Mouse (Mus musculus) myocyte (in vitro differentiated cells): Measurements from ENCODE around the gene Dnajb4. TPM values are rescaled to one million over a fixed set of nuclear protein-coding genes. Genes with fewer than 3 reads are reported as not detected.

Source experiments
- H3K27me3 ChIP-seq: one replicate; pipeline ENCODE4 v1.6.1; 2011; ENCODE audit not compliant: control insufficient read depth, insufficient read depth, insufficient read length
- H3K36me3 ChIP-seq: one replicate; pipeline ENCODE4 v1.6.1; 2011; ENCODE audit not compliant: control insufficient read depth, insufficient read depth
- H3K4me2 ChIP-seq: one replicate; pipeline ENCODE4 v1.6.1; 2011; ENCODE audit warnings: low read depth, control low read depth
- H3K4me3 ChIP-seq: one replicate; pipeline ENCODE4 v1.5.1; 2011; ENCODE audit warnings: mild to moderate bottlenecking, control low read depth, moderate library complexity
- H3K79me2 ChIP-seq: one replicate; pipeline ENCODE4 v1.6.1; 2011; ENCODE audit not compliant: control insufficient read depth, insufficient read depth
- H3ac ChIP-seq: one replicate; pipeline ENCODE4 v1.6.1; 2011; ENCODE audit not compliant: control insufficient read depth, insufficient read length
- CEBPB ChIP-seq: IDR thresholded peaks from 2 replicates; pipeline ENCODE4 v1.6.1; 2011; ENCODE audit warnings: mild to moderate bottlenecking, moderate library complexity; ENCODE audit not compliant: poor library complexity, insufficient read depth, severe bottlenecking
- E2F4 ChIP-seq: IDR thresholded peaks from one replicate; pipeline ENCODE4 v1.6.1; 2011; ENCODE audit warnings: mild to moderate bottlenecking, control low read depth, moderate library complexity; ENCODE audit not compliant: insufficient read depth
- MAX ChIP-seq: IDR thresholded peaks from one replicate; pipeline ENCODE4 v1.6.1; 2011; ENCODE audit warnings: low read depth, mild to moderate bottlenecking, control low read depth
- MYOD1 ChIP-seq, 3 experiments: IDR thresholded peaks; one replicate each; pipeline ENCODE4 v1.6.1; 2011; ENCODE audit warnings: control low read depth in 2 of 3, low read depth in 2 of 3, mild to moderate bottlenecking in 2 of 3, moderate library complexity in 1 of 3; ENCODE audit not compliant: insufficient read length in 2 of 3, control insufficient read depth in 1 of 3
- MYOG ChIP-seq, 3 experiments: IDR thresholded peaks; one replicate each; pipeline ENCODE4 v1.6.1; 2011; ENCODE audit warnings: control low read depth in 2 of 3, low read depth in 2 of 3, mild to moderate bottlenecking in 2 of 3; ENCODE audit not compliant: insufficient read length in 2 of 3, control insufficient read depth in 1 of 3, insufficient read depth in 1 of 3
- POLR2A ChIP-seq: IDR thresholded peaks from one replicate; pipeline ENCODE4 v1.6.1; 2011; ENCODE audit warnings: low read depth, mild to moderate bottlenecking, control low read depth, moderate library complexity; ENCODE audit not compliant: insufficient read length
- POLR2AphosphoS2 ChIP-seq: IDR thresholded peaks from one replicate; pipeline ENCODE4 v1.6.1; 2011; ENCODE audit warnings: low read depth, control low read depth; ENCODE audit not compliant: insufficient read length
- REST ChIP-seq: IDR thresholded peaks from one replicate; pipeline ENCODE4 v1.6.1; 2011; ENCODE audit warnings: mild to moderate bottlenecking, control low read depth, moderate library complexity; ENCODE audit not compliant: insufficient read depth, insufficient read length
- SRF ChIP-seq: IDR thresholded peaks from one replicate; pipeline ENCODE4 v1.6.1; 2011; ENCODE audit warnings: low read depth; ENCODE audit not compliant: control insufficient read depth, insufficient read length
- TCF12 ChIP-seq: IDR thresholded peaks from one replicate; pipeline ENCODE4 v1.6.1; 2011; ENCODE audit warnings: mild to moderate bottlenecking, control low read depth; ENCODE audit not compliant: poor library complexity, insufficient read depth, severe bottlenecking
- TCF3 ChIP-seq: IDR thresholded peaks from one replicate; pipeline ENCODE4 v1.6.1; 2011; ENCODE audit warnings: low read depth, control low read depth; ENCODE audit not compliant: insufficient read length
- USF1 ChIP-seq: IDR thresholded peaks from one replicate; pipeline ENCODE4 v1.6.1; 2011; ENCODE audit warnings: low read depth, mild to moderate bottlenecking, control low read depth, moderate library complexity
- polyA plus RNA-seq: library from polyadenylated mRNA; unstranded; fragments of >200 nt; fragmentation: generic; extraction: Trizol; gene quantifications from one replicate; pipeline ENCODE4 v1.2.1, GENCODE M21; 2012; ENCODE audit warnings: missing spikeins

Gene Dnajb4
- polyA plus RNA-seq, 1 experiment: 8.1 TPM

DNA sequence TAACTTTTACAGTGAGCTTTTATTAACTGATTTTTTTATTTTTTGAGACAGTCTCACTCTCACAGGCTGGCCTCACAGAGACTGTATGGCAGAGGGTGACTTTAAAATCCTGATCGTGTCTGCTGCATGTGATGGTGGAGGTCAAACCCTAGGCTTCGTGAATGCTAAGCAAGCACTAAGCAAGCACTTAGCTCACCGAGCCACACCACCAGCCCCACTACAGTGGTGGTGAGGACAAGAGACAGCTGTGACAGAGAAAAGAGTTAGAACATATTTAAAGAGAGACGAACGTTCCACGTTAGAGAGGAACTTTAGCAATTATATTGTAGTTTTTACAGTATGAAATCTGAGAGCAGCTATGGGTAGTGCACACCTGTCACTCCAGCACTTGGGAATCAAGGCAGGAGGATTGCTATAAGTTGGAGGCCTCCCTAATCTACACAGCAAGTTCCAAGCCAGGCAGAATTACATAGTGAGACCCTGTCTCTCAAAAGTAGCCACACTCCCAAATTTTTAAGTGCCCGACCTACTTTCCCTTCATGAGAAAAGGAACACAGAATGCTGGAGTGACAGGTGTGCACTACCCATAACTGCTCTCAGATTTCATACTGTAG is 37.7 kb downstream of the Dnajb4 start:
- Histone ChIP-seq H3K36me3 (no peaks in the 10 kb centered on the region), H3ac (no peak overlapping the region), H3K79me2 (no peaks in the 10 kb centered on the region), H3K4me2 (no peak overlapping the region), H3K4me3 (no peak overlapping the region), H3K27me3 (no peaks in the 10 kb centered on the region)
- TF ChIP-seq POLR2AphosphoS2: no peak
- TF ChIP-seq CEBPB: no peak
- TF ChIP-seq MYOD1 (IDR thresholded peaks at IDR 0.05; ENCODE audit: control insufficient read depth in 1 of 3, insufficient read length in 2 of 3, low read depth in 2 of 3): no peak
- no peak for TF ChIP-seq SRF
- TF ChIP-seq USF1: no peak
- TF ChIP-seq MYOG (IDR thresholded peaks at IDR 0.05; ENCODE audit: control insufficient read depth in 1 of 3, insufficient read depth in 1 of 3, insufficient read length in 2 of 3, low read depth in 2 of 3): no peak
- no peak for TF ChIP-seq TCF3
- no peak for TF ChIP-seq MAX
- no peak for TF ChIP-seq POLR2A

DNA sequence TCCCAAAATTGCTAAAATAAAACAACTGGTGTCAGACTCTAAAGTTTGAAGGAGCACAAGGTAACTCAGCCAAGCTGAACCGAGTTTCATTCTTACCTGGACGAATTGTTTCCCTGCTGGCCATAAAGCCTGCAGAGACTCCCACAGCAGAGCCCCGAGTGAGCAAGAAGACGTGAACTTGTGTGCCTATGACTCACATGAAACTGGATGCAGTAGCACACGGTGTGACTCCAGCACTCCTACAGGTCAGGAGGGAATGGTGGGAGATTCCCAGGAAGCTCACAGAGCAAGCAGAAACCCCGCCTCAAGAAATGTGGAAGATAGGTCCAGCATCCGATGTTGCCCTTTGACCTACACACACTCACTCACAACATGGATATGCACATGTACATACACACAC is 38.2 kb downstream of the Dnajb4 start:
- Histone ChIP-seq H3K36me3 (no peaks in the 10 kb centered on the region), H3K4me2 (no peak overlapping the region), H3K4me3 (no peak overlapping the region), H3K27me3 (no peaks in the 10 kb centered on the region), H3ac (no peak overlapping the region), H3K79me2 (no peaks in the 10 kb centered on the region)
- TF ChIP-seq E2F4 (no peak), TCF3 (no peak), POLR2A (no peak), MYOD1 (IDR thresholded peaks at IDR 0.05; ENCODE audit: control insufficient read depth in 1 of 3, insufficient read length in 2 of 3, low read depth in 2 of 3) (no peak), USF1 (no peak), SRF (no peak), TCF12 (no peak), MYOG (IDR thresholded peaks at IDR 0.05; ENCODE audit: control insufficient read depth in 1 of 3, insufficient read depth in 1 of 3, insufficient read length in 2 of 3, low read depth in 2 of 3) (no peak), POLR2AphosphoS2 (no peak), REST (no peak), CEBPB (no peak), MAX (no peak)

GRCm38 (mm10) chr3:152171236-152171635 is 38.9 kb downstream of the Dnajb4 start:
- Histone ChIP-seq H3K36me3 (no peaks in the 10 kb centered on the region), H3K79me2 (no peaks in the 10 kb centered on the region), H3K4me2 (peak overlapping the region; percentile 14), H3K27me3 (no peaks in the 10 kb centered on the region), H3ac (no peak overlapping the region), H3K4me3 (no peak overlapping the region)
- TF ChIP-seq USF1: no peak
- no peak for TF ChIP-seq SRF
- no peak for TF ChIP-seq POLR2A
- TF ChIP-seq TCF12: no peak
- TF ChIP-seq E2F4: no peak
- TF ChIP-seq TCF3: no peak
- no peak for TF ChIP-seq CEBPB
- TF ChIP-seq MAX: no peak
- no peak for TF ChIP-seq REST
- no peak for TF ChIP-seq POLR2AphosphoS2
- TF ChIP-seq MYOD1 (IDR thresholded peaks at IDR 0.05; ENCODE audit: control insufficient read depth in 1 of 3, insufficient read length in 2 of 3, low read depth in 2 of 3): no peak
- no peak for TF ChIP-seq MYOG (IDR thresholded peaks at IDR 0.05; ENCODE audit: control insufficient read depth in 1 of 3, insufficient read depth in 1 of 3, insufficient read length in 2 of 3, low read depth in 2 of 3)

DNA sequence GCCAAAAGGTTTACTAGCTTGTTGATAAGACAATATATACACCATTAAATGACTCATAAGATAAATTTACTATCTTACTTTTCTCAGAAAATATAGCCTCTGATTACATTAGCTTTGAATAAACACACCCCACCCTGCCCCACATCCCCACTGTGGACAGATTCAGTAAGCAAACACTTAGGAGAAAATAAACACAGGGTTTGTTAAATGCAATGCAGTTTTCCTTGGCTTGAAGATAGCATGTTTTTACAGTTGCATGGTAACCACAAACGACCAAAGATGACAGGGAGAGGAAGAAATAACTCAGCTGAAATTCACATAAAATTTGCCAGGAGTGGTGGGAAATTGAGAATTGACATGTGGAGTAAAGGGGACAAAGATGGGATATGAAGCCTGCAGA is 39.7 kb downstream of the Dnajb4 start:
- Histone ChIP-seq H3K27me3 (no peaks in the 10 kb centered on the region), H3K4me2 (peak overlapping the region; percentile 35), H3ac (no peak overlapping the region), H3K79me2 (no peaks in the 10 kb centered on the region), H3K4me3 (no peak overlapping the region), H3K36me3 (no peaks in the 10 kb centered on the region)
- TF ChIP-seq MYOD1 (IDR thresholded peaks at IDR 0.05; ENCODE audit: control insufficient read depth in 1 of 3, insufficient read length in 2 of 3, low read depth in 2 of 3): no peak
- TF ChIP-seq POLR2AphosphoS2: no peak
- TF ChIP-seq MYOG (IDR thresholded peaks at IDR 0.05; ENCODE audit: control insufficient read depth in 1 of 3, insufficient read depth in 1 of 3, insufficient read length in 2 of 3, low read depth in 2 of 3): no peak
- no peak for TF ChIP-seq MAX
- TF ChIP-seq REST: no peak
- TF ChIP-seq POLR2A: no peak

GRCm38 (mm10) chr3:152168007-152168406 is 42.1 kb downstream of the Dnajb4 start:
- H3K27me3 ChIP-seq: no peaks in the 10 kb centered on the region
- no peak overlapping the region for H3ac ChIP-seq
- H3K79me2 ChIP-seq: no peaks in the 10 kb centered on the region
- H3K4me3 ChIP-seq: no peak overlapping the region
- TF ChIP-seq MAX (no peak), POLR2AphosphoS2 (no peak), USF1 (no peak), POLR2A (no peak), TCF12 (no peak), REST (no peak), CEBPB (no peak), E2F4 (no peak), SRF (no peak), MYOD1 (IDR thresholded peaks at IDR 0.05; ENCODE audit: control insufficient read depth in 1 of 3, insufficient read length in 2 of 3, low read depth in 2 of 3) (no peak)
- no peak overlapping the region for H3K4me2 ChIP-seq
- no peaks in the 10 kb centered on the region for H3K36me3 ChIP-seq
